Mouse (Mus musculus) cortical plate, adult 2 months (tissue): ENCODE measurements around the gene Rel.

Experiments used
- CTCF ChIP-seq: fragments of 200-500 bp; IDR thresholded peaks from 2 replicates; pipeline ENCODE4 v1.5.1; 2011; ENCODE audit warnings: mild to moderate bottlenecking, control low read depth, low read length; ENCODE audit not compliant: insufficient read depth; ENCODE audit errors: extremely low read depth
- POLR2A ChIP-seq: fragments of 200-500 bp; IDR thresholded peaks from 2 replicates; pipeline ENCODE4 v1.6.1; 2011; ENCODE audit warnings: mild to moderate bottlenecking, low read length, control low read depth; ENCODE audit not compliant: insufficient read depth; ENCODE audit errors: extremely low read depth

GRCm38 (mm10) chr11:23805716-23806115 lies 34.9 kb upstream of the Rel start:
- TF ChIP-seq CTCF = no peak
- TF ChIP-seq POLR2A = no peak
